Mouse (Mus musculus): ENCODE data around the gene Slc25a45. TPM values are rescaled to one million over a fixed set of nuclear protein-coding genes. Genes with fewer than 3 reads are reported as not detected.

The Slc25a45 gene
- polyA plus RNA-seq, 1 experiment from 2014 or later = 2.4 TPM

DNA sequence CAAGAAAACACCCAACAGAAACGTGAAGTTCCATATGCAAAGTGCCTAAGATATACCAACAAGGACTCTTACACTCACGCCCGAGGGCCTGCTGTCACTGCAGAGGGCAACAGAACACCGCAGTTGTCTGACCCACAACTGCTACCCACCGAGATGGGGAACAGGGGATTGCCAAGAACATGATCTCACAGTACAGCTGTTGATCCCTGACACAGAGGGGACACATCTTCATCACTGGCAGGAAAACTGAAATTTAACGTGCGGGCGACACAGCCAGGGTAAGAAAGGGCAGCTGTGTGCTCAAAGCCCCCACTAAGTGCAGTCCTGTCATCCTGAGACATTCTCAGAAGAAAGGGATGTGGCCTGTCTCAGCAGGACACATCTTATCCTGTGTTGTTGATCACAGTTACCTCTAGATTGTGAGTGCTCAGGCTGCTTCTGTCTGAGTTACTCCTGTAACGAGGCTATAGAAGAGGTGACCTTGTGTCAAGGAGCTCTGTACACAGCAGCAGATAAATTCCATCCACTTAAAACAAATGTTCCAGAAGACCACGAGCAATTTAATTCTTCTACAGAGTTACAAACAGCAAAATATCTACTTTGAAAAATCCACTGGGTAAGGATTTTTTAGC lies 40.6 kb upstream of the Slc25a45 start:
- H3K4me3 ChIP-seq (ENCODE audit: low read depth, low read length) = no peak overlapping the region
- H3K27me3 ChIP-seq (ENCODE audit: insufficient read depth, low read length) = no peaks in the 10 kb centered on the region
- DNase-seq (no peak), ATAC-seq (ENCODE audit: insufficient read depth) (no peak)
- TF ChIP-seq CTCF (IDR thresholded peaks at IDR 0.05; ENCODE audit: low read depth) = no peak
- no peak overlapping the region for H3K27ac ChIP-seq (ENCODE audit: low read depth)
- no peaks in the 10 kb centered on the region for H3K9me3 ChIP-seq (ENCODE audit: low read depth, low read length)
- no peaks in the 10 kb centered on the region for H3K36me3 ChIP-seq (ENCODE audit: insufficient read depth)
- no peak overlapping the region for H3K9ac ChIP-seq
- WGBS = 56% methylated on average over 10 of the region's 10 CpGs
- peaks cover 11% of the 10 kb centered on the region; the same call in 1 of the 2 replicates for H3K4me1 ChIP-seq (ENCODE audit: insufficient read depth)
- H3K4me2 ChIP-seq = no peak overlapping the region

GRCm38 (mm10) chr19:5837606-5838005 lies 40.0 kb upstream of the Slc25a45 start:
- Histone ChIP-seq H3K9ac (no peak overlapping the region), H3K9me3 (ENCODE audit: low read depth, low read length) (no peaks in the 10 kb centered on the region)
- ATAC-seq (ENCODE audit: insufficient read depth) = no peak

GRCm38 (mm10) chr19:5838136-5838891 lies 39.3 kb upstream of the Slc25a45 start:
- Histone ChIP-seq H3K9ac (no peak overlapping the region), H3K9me3 (ENCODE audit: low read depth, low read length) (no peaks in the 10 kb centered on the region), H3K4me3 (ENCODE audit: low read depth, low read length) (no peak overlapping the region), H3K27me3 (ENCODE audit: insufficient read depth, low read length) (no peaks in the 10 kb centered on the region), H3K36me3 (ENCODE audit: insufficient read depth) (no peaks in the 10 kb centered on the region), H3K27ac (ENCODE audit: low read depth) (no peak overlapping the region), H3K4me2 (no peak overlapping the region), H3K4me1 (ENCODE audit: insufficient read depth) (peaks cover 15% of the 10 kb centered on the region)
- no peak for DNase-seq
- ATAC-seq (ENCODE audit: insufficient read depth) = no peak
- no peak for TF ChIP-seq CTCF (IDR thresholded peaks at IDR 0.05; ENCODE audit: low read depth)
- WGBS = 80% methylated on average over 12 of the region's 12 CpGs

More at GRCm38 (mm10) chr19:5837606-5838005, 40.0 kb upstream of the Slc25a45 start:
- no peak for DNase-seq
- Histone ChIP-seq H3K27ac (ENCODE audit: low read depth) (no peak overlapping the region), H3K36me3 (ENCODE audit: insufficient read depth) (no peaks in the 10 kb centered on the region), H3K27me3 (ENCODE audit: insufficient read depth, low read length) (no peaks in the 10 kb centered on the region), H3K4me3 (ENCODE audit: low read depth, low read length) (no peak overlapping the region), H3K4me2 (no peak overlapping the region), H3K4me1 (ENCODE audit: insufficient read depth) (0 out of 2 replicates have a peak, but pooled peaks cover 9% of the 10 kb centered on the region)
- 73% methylated on average over 8 of the region's 8 CpGs for WGBS
- TF ChIP-seq CTCF (IDR thresholded peaks at IDR 0.05; ENCODE audit: low read depth) = no peak

DNA sequence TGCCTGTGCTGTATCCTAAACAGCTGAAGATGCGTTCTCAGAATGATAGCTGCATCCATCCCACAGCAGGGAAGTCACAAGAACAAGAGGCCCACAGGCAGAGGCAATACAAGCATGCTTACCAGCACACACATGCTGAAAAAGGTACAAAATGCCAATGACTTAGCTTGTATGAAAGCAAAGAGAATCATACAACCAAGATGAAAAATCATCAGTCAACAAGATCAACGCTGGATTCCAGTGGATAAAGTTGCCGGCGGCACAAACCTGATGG lies 38.8 kb upstream of the Slc25a45 start:
- no peak overlapping the region for H3K27ac ChIP-seq (ENCODE audit: low read depth)
- 83% methylated on average over 4 of the region's 4 CpGs for WGBS
- H3K9ac ChIP-seq = no peak overlapping the region
- DNase-seq (no peak), ATAC-seq (ENCODE audit: insufficient read depth) (no peak)
- H3K9me3 ChIP-seq (ENCODE audit: low read depth, low read length) = no peaks in the 10 kb centered on the region
- H3K36me3 ChIP-seq (ENCODE audit: insufficient read depth) = no peaks in the 10 kb centered on the region
- H3K27me3 ChIP-seq (ENCODE audit: insufficient read depth, low read length) = no peaks in the 10 kb centered on the region
- TF ChIP-seq CTCF (IDR thresholded peaks at IDR 0.05; ENCODE audit: low read depth) = no peak
- H3K4me2 ChIP-seq = no peak overlapping the region
- H3K4me1 ChIP-seq (ENCODE audit: insufficient read depth) = peaks cover 20% of the 10 kb centered on the region
- H3K4me3 ChIP-seq (ENCODE audit: low read depth, low read length) = no peak overlapping the region

DNA sequence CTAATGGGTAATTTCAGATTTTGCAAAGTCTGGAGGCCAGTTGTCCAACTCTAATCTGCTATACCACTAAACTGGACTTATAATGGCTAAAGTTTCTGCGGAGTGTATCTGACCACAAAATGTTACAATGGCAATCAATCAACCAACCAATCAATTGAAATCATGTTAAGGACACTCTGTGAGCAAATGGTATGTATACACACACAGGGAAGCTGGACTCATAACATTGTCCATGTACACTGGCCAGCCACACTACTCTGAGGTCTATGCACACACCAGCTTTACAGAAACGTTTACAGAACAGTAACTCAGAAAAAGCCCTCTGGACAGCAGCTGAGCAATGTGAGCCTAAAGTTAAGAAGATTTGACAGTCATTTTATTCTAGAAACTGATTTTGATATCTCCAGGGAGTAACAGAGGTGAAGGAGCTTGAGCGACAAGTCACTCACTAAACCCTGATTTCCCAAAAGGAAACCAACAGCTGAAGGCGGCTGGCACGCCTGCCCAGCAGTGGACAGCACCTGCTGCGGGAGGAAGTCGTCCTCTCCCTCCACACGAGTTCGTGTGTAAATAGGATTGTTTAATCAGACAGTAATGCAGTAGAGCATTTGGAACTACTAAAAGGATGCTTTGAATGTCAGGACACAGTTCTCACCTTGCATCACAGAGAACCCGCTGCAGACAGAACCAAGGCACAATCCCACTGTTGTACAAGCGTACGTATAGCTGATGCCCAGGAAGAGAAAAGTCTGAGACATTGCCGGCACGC lies 38.1 kb upstream of the Slc25a45 start:
- no peak for TF ChIP-seq CTCF (IDR thresholded peaks at IDR 0.05; ENCODE audit: low read depth)
- H3K9me3 ChIP-seq (ENCODE audit: low read depth, low read length) = no peaks in the 10 kb centered on the region
- H3K9ac ChIP-seq = no peak overlapping the region
- DNase-seq = no peak
- peaks cover 22% of the 10 kb centered on the region for H3K4me1 ChIP-seq (ENCODE audit: insufficient read depth)
- H3K27ac ChIP-seq (ENCODE audit: low read depth) = no peak overlapping the region
- 60% methylated on average over 14 of the region's 14 CpGs for WGBS
- H3K27me3 ChIP-seq (ENCODE audit: insufficient read depth, low read length) = no peaks in the 10 kb centered on the region
- no peak overlapping the region for H3K4me3 ChIP-seq (ENCODE audit: low read depth, low read length)
- no peak overlapping the region for H3K4me2 ChIP-seq
- no peak for ATAC-seq (ENCODE audit: insufficient read depth)
- H3K36me3 ChIP-seq (ENCODE audit: insufficient read depth) = no peaks in the 10 kb centered on the region

DNA sequence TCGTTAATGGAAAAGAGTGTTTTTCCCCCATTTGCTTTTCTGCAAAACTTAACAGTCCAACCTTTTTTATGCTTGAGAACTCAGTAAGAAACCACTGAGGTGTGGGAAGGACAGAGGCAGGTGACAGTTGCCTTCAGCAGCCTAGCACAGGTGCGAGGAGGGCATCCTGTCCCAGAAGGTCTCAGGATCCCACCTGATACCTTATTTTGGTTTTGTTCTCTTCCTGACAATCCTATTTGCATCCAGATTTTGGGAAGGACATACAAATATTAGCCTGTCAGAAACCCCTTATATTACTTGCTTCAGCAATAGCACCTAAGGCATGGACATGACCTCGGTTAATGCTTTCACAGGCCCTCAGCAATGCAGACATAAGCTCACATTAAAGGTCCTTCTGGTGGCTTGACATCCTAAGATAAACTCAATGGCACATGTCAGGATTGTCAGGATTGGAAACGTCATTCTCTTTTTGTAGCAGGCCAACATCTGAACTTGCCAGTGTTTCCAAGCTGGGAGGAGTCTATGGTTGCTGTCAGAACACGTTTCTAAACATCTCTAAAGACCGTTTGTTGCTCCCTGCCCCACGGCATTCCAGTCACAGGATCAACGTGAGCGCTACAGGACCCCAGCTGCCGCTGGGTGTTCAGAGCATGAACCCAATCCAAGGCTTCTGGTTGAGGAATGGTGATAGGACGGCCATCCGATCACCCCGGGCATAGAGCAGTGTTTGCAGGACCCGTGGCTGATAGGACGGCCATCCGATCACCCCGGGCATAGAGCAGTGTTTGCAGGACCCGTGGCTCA lies 37.3 kb upstream of the Slc25a45 start:
- no peaks in the 10 kb centered on the region for H3K36me3 ChIP-seq (ENCODE audit: insufficient read depth)
- 50% methylated on average over 18 of the region's 18 CpGs for WGBS
- DNase-seq (peak; percentile 69), ATAC-seq (ENCODE audit: insufficient read depth) (no peak)
- no peak overlapping the region for H3K9ac ChIP-seq
- no peak overlapping the region for H3K4me3 ChIP-seq (ENCODE audit: low read depth, low read length)
- no peaks in the 10 kb centered on the region for H3K9me3 ChIP-seq (ENCODE audit: low read depth, low read length)
- H3K4me2 ChIP-seq = peak overlapping the region; percentile 21; the same call in 1 of the 2 replicates
- no peaks in the 10 kb centered on the region for H3K27me3 ChIP-seq (ENCODE audit: insufficient read depth, low read length)
- TF ChIP-seq CTCF (IDR thresholded peaks at IDR 0.05; ENCODE audit: low read depth) = no peak
- H3K4me1 ChIP-seq (ENCODE audit: insufficient read depth) = peaks cover 30% of the 10 kb centered on the region
- no peak overlapping the region for H3K27ac ChIP-seq (ENCODE audit: low read depth)

All from lung, embryonic 14.5 days (tissue).